Mouse (Mus musculus): ENCODE results near the gene Ryr3. TPM values are rescaled to one million over a fixed set of nuclear protein-coding genes. Genes with fewer than 3 reads are reported as not detected.

The Ryr3 gene
- total RNA-seq, 1 experiment = 5.4 TPM

GRCm38 (mm10) chr2:113176337-113176736 is 40.6 kb downstream of the Ryr3 start:
- DNase-seq (ENCODE audit: low read depth, low spot score) = no peak
- in situ Hi-C loops (cut with MboI; ENCODE audit: low sequenced_read_pairs in 2 of 2, unreplicated experiment in 2 of 2) = no loop called here

GRCm38 (mm10) chr2:113168096-113168495 is 48.8 kb downstream of the Ryr3 start:
- Histone ChIP-seq H3K27ac (ENCODE audit: insufficient read depth, low read depth, low read length, poor library complexity, severe bottlenecking) (no peak overlapping the region), H3K9ac (ENCODE audit: insufficient read depth, low read depth, low read length, poor library complexity, severe bottlenecking) (no peak overlapping the region), H3K4me1 (ENCODE audit: control insufficient read depth in 2 of 2, insufficient read depth in 2 of 2, low read length in 2 of 2, poor library complexity in 1 of 2) (no peaks in the 10 kb centered on the region), H3K36me3 (ENCODE audit: control insufficient read depth, insufficient read depth, low read length, poor library complexity, severe bottlenecking) (no peaks in the 10 kb centered on the region), H3K9me3 (ENCODE audit: control insufficient read depth, insufficient read depth, low read depth, low read length) (no peaks in the 10 kb centered on the region), H3K4me3 (ENCODE audit: insufficient read depth in 1 of 2, low read depth in 1 of 2, low read length in 2 of 2, poor library complexity in 1 of 2, severe bottlenecking in 1 of 2) (no peak overlapping the region)
- in situ Hi-C loops (cut with MboI; ENCODE audit: low sequenced_read_pairs in 2 of 2, unreplicated experiment in 2 of 2) = no loop called here
- TF ChIP-seq CHD2 (IDR thresholded peaks at IDR 0.05; ENCODE audit: low read depth, low read length) (no peak), HCFC1 (IDR thresholded peaks at IDR 0.05; ENCODE audit: borderline replicate concordance, insufficient read depth, low read length) (no peak), ZC3H11A (IDR thresholded peaks at IDR 0.05; ENCODE audit: borderline replicate concordance, low read depth, low read length) (no peak), ZNF384 (IDR thresholded peaks at IDR 0.05; ENCODE audit: low read depth, low read length) (no peak), MAFK (IDR thresholded peaks at IDR 0.05; ENCODE audit: insufficient read depth, low read depth, low read length) (no peak)
- no peak for DNase-seq (ENCODE audit: low read depth, low spot score)

More at GRCm38 (mm10) chr2:113176337-113176736, 40.6 kb downstream of the Ryr3 start:
- no peak for TF ChIP-seq ZNF384 (IDR thresholded peaks at IDR 0.05; ENCODE audit: low read depth, low read length)
- TF ChIP-seq CHD2 (IDR thresholded peaks at IDR 0.05; ENCODE audit: low read depth, low read length) = no peak
- no peak for TF ChIP-seq ZC3H11A (IDR thresholded peaks at IDR 0.05; ENCODE audit: borderline replicate concordance, low read depth, low read length)
- no peak for TF ChIP-seq HCFC1 (IDR thresholded peaks at IDR 0.05; ENCODE audit: borderline replicate concordance, insufficient read depth, low read length)
- no peak for TF ChIP-seq MAFK (IDR thresholded peaks at IDR 0.05; ENCODE audit: insufficient read depth, low read depth, low read length)
- Histone ChIP-seq H3K9ac (ENCODE audit: insufficient read depth, low read depth, low read length, poor library complexity, severe bottlenecking) (no peak overlapping the region), H3K4me3 (ENCODE audit: insufficient read depth in 1 of 2, low read depth in 1 of 2, low read length in 2 of 2, poor library complexity in 1 of 2, severe bottlenecking in 1 of 2) (no peak overlapping the region), H3K9me3 (ENCODE audit: control insufficient read depth, insufficient read depth, low read depth, low read length) (no peaks in the 10 kb centered on the region), H3K4me1 (ENCODE audit: control insufficient read depth in 2 of 2, insufficient read depth in 2 of 2, low read length in 2 of 2, poor library complexity in 1 of 2) (no peaks in the 10 kb centered on the region), H3K27ac (ENCODE audit: insufficient read depth, low read depth, low read length, poor library complexity, severe bottlenecking) (no peak overlapping the region), H3K36me3 (ENCODE audit: control insufficient read depth, insufficient read depth, low read length, poor library complexity, severe bottlenecking) (no peaks in the 10 kb centered on the region)

- in situ Hi-C loops (cut with MboI; ENCODE audit: low sequenced_read_pairs in 2 of 2, unreplicated experiment in 2 of 2) = no loop called here
- TF ChIP-seq ZNF384 (IDR thresholded peaks at IDR 0.05; ENCODE audit: low read depth, low read length) = no peak
- no peak for TF ChIP-seq CHD2 (IDR thresholded peaks at IDR 0.05; ENCODE audit: low read depth, low read length)
- no peak for TF ChIP-seq MAFK (IDR thresholded peaks at IDR 0.05; ENCODE audit: insufficient read depth, low read depth, low read length)
- no peak for TF ChIP-seq ZC3H11A (IDR thresholded peaks at IDR 0.05; ENCODE audit: borderline replicate concordance, low read depth, low read length)
- TF ChIP-seq HCFC1 (IDR thresholded peaks at IDR 0.05; ENCODE audit: borderline replicate concordance, insufficient read depth, low read length) = no peak
- Histone ChIP-seq H3K4me1 (ENCODE audit: control insufficient read depth in 2 of 2, insufficient read depth in 2 of 2, low read length in 2 of 2, poor library complexity in 1 of 2) (no peaks in the 10 kb centered on the region), H3K4me3 (ENCODE audit: insufficient read depth in 1 of 2, low read depth in 1 of 2, low read length in 2 of 2, poor library complexity in 1 of 2, severe bottlenecking in 1 of 2) (no peak overlapping the region), H3K9ac (ENCODE audit: insufficient read depth, low read depth, low read length, poor library complexity, severe bottlenecking) (no peak overlapping the region), H3K36me3 (ENCODE audit: control insufficient read depth, insufficient read depth, low read length, poor library complexity, severe bottlenecking) (no peaks in the 10 kb centered on the region), H3K27ac (ENCODE audit: insufficient read depth, low read depth, low read length, poor library complexity, severe bottlenecking) (no peak overlapping the region), H3K9me3 (ENCODE audit: control insufficient read depth, insufficient read depth, low read depth, low read length) (no peaks in the 10 kb centered on the region)
- no peak for DNase-seq (ENCODE audit: low read depth, low spot score)
Measured at GRCm38 (mm10) chr2:113161494-113161893, 55.4 kb downstream of the Ryr3 start.

GRCm38 (mm10) chr2:113137766-113138165 is 79.1 kb downstream of the Ryr3 start:
- H3K9ac ChIP-seq (ENCODE audit: insufficient read depth, low read depth, low read length, poor library complexity, severe bottlenecking) = no peak overlapping the region
- no peaks in the 10 kb centered on the region for H3K36me3 ChIP-seq (ENCODE audit: control insufficient read depth, insufficient read depth, low read length, poor library complexity, severe bottlenecking)
- no peaks in the 10 kb centered on the region for H3K4me1 ChIP-seq (ENCODE audit: control insufficient read depth in 2 of 2, insufficient read depth in 2 of 2, low read length in 2 of 2, poor library complexity in 1 of 2)
- no peak for DNase-seq (ENCODE audit: low read depth, low spot score)
- TF ChIP-seq MAFK (IDR thresholded peaks at IDR 0.05; ENCODE audit: insufficient read depth, low read depth, low read length) (no peak), HCFC1 (IDR thresholded peaks at IDR 0.05; ENCODE audit: borderline replicate concordance, insufficient read depth, low read length) (no peak)
- no peak overlapping the region for H3K27ac ChIP-seq (ENCODE audit: insufficient read depth, low read depth, low read length, poor library complexity, severe bottlenecking)
- in situ Hi-C loops (cut with MboI; ENCODE audit: low sequenced_read_pairs in 2 of 2, unreplicated experiment in 2 of 2) = no loop called here
- H3K9me3 ChIP-seq (ENCODE audit: control insufficient read depth, insufficient read depth, low read depth, low read length) = no peaks in the 10 kb centered on the region
- H3K4me3 ChIP-seq (ENCODE audit: insufficient read depth in 1 of 2, low read depth in 1 of 2, low read length in 2 of 2, poor library complexity in 1 of 2, severe bottlenecking in 1 of 2) = no peak overlapping the region

GRCm38 (mm10) chr2:113123476-113123875 is 93.4 kb downstream of the Ryr3 start:
- Histone ChIP-seq H3K9me3 (ENCODE audit: control insufficient read depth, insufficient read depth, low read depth, low read length) (no peaks in the 10 kb centered on the region), H3K27ac (ENCODE audit: insufficient read depth, low read depth, low read length, poor library complexity, severe bottlenecking) (no peak overlapping the region), H3K36me3 (ENCODE audit: control insufficient read depth, insufficient read depth, low read length, poor library complexity, severe bottlenecking) (no peaks in the 10 kb centered on the region), H3K9ac (ENCODE audit: insufficient read depth, low read depth, low read length, poor library complexity, severe bottlenecking) (no peak overlapping the region), H3K4me3 (ENCODE audit: insufficient read depth in 1 of 2, low read depth in 1 of 2, low read length in 2 of 2, poor library complexity in 1 of 2, severe bottlenecking in 1 of 2) (no peak overlapping the region), H3K4me1 (ENCODE audit: control insufficient read depth in 2 of 2, insufficient read depth in 2 of 2, low read length in 2 of 2, poor library complexity in 1 of 2) (no peaks in the 10 kb centered on the region)
- no peak for DNase-seq (ENCODE audit: low read depth, low spot score)
- in situ Hi-C loops (cut with MboI; ENCODE audit: low sequenced_read_pairs in 2 of 2, unreplicated experiment in 2 of 2) = no loop called here
- TF ChIP-seq HCFC1 (IDR thresholded peaks at IDR 0.05; ENCODE audit: borderline replicate concordance, insufficient read depth, low read length) (no peak), CHD2 (IDR thresholded peaks at IDR 0.05; ENCODE audit: low read depth, low read length) (no peak), MAFK (IDR thresholded peaks at IDR 0.05; ENCODE audit: insufficient read depth, low read depth, low read length) (no peak), ZNF384 (IDR thresholded peaks at IDR 0.05; ENCODE audit: low read depth, low read length) (no peak), ZC3H11A (IDR thresholded peaks at IDR 0.05; ENCODE audit: borderline replicate concordance, low read depth, low read length) (no peak)
